Mouse (Mus musculus): ENCODE measurements around the gene Serf1.
"Not testable (repeated sequence)": the region's sequence is repeated elsewhere in the genome, so short reads cannot be mapped to it uniquely, and the experiment has no call there.

Serf1 gene

DNA sequence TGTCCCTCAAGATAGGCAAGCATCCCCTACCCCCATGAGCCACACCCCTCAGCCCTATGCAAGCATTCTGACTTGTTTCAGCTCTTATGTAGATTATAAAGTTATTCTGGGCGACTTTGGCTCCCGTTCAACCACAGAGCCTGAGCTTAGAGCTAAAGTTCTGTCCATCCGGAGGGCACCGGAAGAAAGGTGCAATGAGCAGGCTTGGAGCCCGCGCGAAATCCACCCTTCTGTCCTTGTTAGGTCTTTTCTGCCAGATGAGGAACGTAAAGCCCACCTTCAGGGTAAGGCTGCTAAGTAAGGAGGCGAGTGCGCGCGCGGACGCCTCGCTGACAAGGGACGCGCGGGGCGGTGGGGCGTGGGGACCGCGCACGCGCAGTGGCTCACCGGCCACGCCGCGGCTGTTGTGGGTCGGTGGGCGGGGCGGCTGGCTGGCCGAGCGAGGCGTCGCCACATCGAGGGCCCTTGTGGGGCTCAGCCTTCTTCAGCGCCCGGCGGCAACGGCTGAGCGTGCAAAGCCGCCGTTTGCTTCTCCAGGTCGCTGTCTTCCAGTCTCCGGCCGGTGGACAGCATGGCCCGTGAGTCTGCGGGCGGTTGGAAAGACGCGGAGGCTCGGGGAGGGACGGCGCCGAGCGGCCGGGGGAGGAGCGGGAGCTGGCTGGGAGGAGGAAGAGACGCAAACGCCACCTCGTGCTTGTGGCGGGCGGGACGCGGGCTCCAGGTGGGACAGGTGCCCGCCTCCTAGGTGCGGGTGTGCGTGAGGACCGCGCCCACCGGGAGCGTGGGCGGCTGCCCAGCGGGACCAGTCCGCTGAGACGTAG, at the start of gene Serf1:
Serf1 (plus strand) TSS at position 361 of the 821 bp plus-strand sequence.
- peak; percentile 89 to 91 for DNase-seq

DNA sequence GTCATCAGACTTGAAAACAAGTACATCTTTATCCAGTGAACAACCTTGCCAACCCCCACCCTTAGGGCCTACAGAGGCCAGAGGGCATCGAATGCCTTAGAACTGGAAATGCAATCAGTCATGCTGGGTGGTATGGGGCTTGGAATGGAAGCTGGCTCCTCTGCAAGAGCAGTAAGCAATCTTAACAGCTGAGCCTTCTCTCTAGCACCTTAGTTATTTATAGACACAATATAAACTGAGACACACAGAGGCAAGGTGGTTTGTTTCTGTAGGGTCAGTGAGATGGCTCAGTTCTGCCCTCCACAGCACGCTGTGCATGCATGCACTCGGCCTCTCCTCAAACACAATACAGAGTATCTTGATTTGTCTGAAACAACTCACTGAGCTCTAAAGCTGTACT, 43.9 kb upstream of the Serf1 start:
- peak; percentile 4 to 37 for DNase-seq

DNA sequence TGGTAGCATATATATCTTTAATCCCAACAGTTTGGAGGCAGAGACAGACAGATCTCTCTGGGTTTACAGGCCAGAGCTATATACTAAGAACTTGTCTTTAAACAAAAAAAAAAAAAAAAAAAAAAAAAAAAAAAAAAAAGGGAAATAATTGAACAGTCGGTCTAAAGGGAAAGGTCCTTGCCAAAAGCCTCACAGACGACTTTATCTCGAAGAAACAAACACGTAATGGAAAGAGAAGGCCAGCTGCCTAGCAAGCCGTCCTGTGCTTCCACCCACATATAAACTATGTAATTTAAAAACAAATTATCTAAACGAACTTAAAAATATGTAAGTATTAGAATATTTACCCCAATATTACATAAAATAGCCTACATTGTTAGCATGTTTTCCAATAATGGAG, 40.0 kb upstream of the Serf1 start:
- no peak for DNase-seq

DNA sequence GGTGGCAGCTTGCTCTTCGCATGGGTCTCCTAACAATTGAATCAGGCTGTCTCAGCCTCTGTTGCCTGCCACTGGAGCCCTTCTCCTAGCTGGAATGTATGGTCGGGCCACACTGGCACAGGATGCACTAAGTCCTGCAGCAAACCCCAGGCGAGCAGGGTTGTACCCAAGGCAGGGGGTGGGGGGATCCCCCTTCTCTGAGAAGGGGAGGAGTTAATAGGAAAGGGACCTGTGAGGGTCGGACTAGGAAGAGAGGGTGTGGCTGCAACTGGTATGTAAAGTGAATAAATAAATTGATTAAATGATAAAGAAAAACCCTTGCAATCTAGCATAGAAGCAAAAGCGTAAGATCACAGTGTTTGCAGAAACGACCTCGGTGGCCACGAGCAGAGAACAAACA, 36.3 kb upstream of the Serf1 start:
- DNase-seq = no peak

DNA sequence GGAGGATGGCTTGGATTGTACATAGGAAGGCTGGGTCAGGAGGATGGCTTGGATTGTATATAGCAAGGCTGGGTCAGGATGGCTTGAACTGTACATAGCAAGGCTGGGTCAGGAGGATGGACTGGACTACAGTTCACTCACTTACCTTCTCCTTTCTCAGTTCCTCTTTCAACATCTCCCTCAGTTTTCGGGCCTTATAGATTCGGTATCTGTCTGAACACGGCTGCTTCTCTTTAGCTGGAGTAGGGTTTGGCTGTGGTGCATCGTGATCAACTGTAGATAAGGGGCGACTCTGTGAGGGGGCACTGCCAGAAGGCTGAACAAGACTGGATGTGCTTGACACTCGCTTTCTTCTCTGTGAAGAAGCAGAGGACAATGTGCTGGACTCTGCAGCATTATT, 9.0 kb upstream of the Serf1 start:
- no peak for DNase-seq

DNA sequence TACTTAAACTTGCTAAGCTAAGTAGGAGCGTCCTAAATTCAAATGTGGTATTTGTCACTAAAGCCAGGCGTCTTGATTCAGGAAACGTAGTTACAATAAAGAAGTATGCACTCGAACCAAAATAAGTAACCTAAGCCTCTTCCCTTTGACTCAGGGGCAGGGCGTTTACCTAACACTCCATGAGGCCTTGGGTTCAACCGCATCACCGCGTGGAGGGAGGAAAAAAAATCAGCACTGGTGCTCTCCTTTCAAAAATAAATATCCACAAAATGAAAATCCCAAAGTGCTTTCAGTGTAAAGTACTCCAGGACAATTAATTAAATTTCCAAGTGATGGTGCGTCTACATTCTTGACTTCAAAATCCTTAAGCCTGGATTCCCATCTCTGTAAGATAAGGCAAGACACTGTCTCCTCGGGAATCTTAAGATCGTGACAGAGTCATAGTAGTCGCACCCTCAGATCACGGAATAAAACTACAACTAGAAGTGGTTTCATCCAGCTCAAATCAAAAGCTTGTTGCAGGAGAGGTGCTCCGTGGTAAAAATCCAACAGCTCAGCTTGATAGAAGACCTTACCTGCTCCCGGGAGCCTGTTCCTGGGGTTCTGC, 4.7 kb upstream of the Serf1 start:
- no peak for DNase-seq

DNA sequence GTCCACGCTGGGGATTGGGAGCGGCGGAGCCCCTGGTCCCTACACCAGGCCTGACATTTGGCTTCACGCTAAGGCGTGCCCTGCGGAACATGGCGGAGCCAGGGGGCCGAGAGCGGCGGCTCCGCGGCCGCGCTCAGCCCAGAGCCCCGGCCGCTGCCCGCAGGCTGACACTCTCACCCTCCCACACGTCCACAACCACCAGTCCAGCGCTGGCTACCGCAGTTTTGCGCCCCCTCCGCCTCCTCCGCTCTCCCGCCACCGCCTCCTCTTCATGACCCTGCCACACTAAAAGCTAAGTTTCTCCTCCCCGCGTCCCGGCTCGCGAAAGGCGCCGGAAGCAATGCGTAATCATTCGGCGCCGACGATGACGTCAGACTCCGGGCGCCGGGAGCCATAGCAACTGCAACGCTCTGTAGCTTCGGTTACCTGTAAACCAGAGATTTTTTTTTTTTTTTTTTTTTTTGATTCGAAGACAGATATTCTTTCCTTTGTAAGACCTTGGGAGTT, 4.0 kb upstream of the Serf1 start, which contains the start of gene Bdp1:
Bdp1 (minus strand) TSS at position 323 of the 507 bp plus-strand sequence.
- peak; percentile 95 to 96 for DNase-seq

DNA sequence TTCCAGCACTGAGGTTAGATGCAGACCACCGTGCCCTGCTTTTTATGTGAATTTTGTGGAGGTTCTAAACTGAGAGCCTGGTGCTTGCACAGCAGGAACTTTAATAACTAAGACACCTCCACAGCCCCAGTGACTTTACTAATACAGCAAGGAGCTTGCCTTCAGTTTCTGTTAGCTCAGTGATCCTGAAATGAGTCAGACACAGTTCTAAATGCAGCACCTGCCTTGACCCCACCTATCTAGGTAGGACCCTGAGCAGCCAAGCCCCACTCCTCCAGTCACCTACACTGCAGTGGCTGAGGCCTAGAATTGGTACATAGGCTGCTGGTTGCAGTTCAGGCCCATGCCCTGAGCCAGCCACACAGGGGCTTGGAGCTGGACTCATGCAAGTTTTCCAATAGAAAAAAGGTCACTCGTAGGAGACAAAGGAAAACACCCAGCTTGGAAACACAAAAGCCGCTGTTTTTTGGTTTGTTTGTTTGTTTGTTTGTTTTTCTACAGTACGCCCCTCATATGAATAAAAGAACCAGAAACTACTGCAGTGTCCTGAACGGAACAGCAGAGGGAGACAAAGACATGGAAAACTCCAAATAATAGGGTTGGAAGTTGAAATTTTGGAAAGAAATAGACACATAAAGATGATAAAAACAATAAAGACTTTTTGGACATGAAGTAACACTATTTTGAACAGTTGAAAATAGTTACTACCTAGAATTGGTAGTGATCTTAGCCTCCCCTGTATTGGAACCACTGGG, 4.6 kb downstream of the Serf1 start:
- no peak for DNase-seq

DNA sequence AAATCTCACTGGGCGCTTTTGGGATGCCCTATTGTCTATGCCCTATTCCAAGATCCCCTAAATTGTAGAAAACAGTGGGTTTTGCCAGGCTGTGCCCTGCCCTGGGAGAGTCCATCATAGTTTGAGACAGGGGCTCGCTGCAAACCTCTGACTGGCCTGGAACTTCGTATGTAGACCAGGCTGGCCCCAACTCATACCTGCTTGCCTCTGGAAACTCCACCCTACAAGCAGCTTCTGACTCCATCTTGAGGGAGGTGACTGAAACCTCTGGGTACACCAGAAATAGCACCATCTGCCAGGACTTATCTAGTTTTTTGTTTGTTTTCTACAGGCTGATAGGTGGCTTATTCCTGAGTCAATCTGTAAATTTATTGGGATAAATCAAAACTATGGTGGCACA, 16.2 kb downstream of the Serf1 start:
- DNase-seq = no peak

DNA sequence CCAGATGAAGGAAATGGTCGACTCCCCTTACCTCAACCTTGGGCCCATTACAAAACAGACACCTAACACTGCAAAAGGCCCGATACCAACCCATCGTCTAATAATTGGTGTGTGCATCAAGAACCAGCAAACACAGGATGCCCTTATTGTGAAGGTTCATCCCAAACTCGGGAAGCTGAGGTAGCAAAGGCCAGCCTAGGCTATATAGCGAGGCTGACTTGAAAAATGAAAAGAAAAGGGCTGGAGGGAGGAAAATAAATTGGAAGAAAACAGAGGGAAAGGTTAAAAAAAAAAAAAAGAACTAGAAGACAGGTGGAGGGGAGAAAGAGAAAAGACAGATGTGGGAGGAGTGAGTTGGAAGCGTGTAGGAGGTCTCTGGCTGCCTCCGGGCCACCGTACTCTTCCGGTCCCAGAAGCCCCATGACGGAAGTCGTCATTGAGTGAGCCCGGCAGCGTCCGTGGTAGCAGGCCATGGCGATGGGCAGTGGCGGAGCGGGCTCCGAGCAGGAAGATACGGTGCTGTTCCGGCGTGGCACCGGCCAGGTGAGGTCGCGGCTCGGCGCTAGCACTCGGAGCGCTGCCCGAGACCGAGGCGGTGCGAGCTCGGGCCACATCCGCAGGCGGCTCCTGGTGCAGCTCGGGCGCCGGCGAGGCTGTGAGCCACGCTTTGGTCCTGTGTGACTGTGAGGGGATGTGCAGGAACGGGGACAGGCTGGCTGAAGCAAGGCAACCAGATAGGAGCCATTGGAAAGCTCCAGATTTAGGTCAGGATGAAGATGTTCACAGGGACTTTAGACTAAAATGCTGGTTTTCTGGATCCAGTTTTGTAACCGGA, 16.8 kb downstream of the Serf1 start, which contains the start of gene Smn1:
Smn1 (plus strand) TSS at position 430 of the 835 bp plus-strand sequence.
- peak; percentile 92 to 94 for DNase-seq

DNA sequence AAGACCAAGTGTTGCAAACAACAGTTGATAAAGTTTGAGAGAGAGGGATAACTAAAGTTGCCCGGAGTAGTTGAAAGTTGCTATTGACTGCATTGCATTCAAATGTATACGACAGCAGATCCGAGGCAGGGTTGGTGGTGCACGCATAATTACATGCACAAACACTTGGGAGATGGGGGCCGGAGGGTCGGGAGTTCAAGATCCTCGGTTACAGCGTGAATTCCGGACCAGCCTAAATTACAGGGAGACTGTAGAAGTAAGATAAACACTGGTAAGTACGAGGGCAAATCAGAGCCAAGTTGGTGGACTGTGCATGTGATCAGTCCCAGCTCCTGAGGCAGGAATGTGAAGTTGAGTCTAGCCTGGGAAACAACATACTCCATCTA, 17.4 kb downstream of the Serf1 start:
- no peak for DNase-seq

DNA sequence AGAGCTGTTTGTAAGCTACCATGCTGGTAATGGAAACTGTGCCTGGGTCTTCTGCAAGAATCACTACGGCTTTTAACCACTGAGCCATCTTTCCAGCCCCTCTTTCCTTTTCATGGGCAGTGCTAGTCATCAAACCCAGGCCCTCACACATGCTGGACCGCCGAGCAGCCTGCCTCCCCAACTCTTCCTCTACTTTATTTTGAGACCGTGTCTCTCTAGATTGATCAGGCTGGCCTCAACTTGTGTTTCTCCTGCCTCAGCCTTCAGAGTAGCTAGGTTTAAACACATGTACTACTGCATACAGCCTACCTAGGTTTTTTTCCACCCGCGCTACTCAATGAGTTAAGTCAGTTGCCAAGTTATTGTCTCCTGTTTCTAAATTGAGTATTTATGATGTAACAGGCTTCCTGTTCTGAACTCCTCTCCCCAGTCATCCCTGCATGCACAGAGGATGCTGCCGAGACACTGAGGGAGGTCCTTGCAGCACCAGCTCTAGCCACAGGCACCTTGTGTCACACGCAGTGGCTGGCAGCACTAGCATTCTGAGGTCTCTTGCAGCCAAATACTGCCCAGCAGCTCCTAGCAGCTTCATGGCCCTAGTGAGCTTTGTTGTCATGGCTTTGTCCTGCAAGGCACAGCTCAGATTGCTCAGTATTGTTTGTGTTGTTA, 34.0 kb downstream of the Serf1 start:
- no peak for DNase-seq

DNA sequence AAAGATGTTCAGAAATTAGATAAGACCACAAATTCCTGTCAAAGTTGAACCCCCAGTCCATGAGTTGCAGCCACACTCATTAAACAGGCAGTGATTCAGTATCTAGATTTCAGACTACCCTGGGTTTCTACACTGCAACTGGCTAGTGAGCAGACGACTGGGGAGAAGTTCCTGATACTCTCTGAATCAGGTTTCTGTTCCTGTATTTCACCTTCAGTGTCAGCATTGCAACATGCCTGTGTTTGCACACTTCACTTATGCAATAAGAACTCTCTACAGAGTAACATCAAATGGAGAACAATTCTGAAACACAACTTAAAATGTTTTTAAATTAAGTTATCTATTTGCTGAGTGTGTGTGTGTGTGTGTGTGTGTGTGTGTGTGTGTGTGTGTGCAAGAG, 44.8 kb downstream of the Serf1 start:
- DNase-seq = peak in 1 of 2 experiments; percentile 60

DNA sequence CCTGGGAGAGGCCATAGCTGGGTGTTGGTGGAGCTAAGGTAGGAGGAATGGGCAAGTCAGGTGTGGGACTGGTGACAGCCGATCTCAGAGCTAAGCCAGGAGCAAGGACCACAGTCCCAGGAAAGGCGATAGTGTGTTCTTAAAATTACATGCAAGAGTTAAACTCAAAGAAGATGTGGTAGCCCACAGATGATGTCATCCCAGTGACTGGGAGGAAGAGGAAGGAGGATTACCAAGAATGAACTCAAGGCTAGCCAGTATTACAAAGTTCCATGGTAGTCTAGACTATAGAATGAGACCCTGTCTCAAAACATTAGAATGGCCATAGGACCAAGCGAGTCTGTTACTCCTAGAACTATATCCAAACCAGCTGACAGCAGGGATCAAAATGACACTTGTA, 48.8 kb downstream of the Serf1 start:
- DNase-seq = no peak

DNA sequence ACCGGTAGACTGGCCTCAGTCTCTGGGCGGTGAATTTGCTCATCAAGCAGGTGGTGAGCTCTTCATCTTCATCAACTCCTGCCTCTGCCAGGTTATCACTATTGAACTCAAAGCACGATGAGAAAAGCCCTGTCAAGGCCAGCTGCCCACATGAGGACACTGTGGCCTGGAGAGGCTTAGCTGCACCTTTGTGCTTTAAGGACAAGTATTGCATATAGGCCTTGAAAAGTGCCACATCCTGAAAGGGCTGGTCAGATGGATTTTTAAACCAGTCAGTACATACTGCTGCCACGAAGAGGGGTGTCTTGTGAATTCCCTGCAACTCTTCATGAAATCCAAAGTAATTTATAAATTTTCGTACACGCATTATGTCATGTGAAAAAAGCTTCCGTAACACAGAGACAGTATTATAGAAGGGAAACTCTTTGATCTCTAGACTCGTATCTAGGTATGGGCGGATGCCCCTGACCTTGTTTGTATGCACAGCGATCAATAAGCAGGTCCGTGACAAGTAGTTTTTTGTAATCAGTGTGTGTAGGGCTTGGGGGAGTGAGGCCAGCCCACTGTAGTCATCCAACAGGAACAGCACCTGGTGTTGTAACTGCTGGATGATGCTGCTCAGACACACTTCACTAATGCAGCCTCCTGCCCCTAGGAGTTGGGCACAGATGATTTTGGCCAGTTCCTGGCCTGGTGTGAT, 53.5 kb downstream of the Serf1 start:
- not testable (repeated sequence) for DNase-seq

DNA sequence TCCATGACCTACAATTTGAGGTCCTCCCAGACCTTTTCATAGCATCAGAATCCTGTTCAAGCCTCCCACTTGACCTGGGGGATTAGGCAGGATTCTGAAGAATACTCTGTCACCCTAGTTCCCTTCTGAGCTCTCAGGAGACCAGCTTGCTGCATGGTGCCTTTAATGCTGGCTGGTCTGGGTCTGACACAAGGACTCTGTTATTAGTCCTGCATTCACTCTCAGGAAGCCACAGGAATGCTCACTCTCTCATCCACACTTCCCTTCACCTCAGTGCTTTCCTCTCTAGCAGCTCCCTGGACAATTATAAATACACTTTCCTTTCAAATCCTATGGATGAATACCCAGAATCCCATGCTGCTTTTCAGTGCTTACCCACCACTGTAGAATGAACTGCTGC, 54.7 kb downstream of the Serf1 start:
- not testable (repeated sequence) for DNase-seq
